Mouse (Mus musculus): ENCODE measurements around the gene Gm3238.
"Not testable (repeated sequence)": the region's sequence is repeated elsewhere in the genome, so short reads cannot be mapped to it uniquely, and the experiment has no call there.

Gene Gm3238

DNA sequence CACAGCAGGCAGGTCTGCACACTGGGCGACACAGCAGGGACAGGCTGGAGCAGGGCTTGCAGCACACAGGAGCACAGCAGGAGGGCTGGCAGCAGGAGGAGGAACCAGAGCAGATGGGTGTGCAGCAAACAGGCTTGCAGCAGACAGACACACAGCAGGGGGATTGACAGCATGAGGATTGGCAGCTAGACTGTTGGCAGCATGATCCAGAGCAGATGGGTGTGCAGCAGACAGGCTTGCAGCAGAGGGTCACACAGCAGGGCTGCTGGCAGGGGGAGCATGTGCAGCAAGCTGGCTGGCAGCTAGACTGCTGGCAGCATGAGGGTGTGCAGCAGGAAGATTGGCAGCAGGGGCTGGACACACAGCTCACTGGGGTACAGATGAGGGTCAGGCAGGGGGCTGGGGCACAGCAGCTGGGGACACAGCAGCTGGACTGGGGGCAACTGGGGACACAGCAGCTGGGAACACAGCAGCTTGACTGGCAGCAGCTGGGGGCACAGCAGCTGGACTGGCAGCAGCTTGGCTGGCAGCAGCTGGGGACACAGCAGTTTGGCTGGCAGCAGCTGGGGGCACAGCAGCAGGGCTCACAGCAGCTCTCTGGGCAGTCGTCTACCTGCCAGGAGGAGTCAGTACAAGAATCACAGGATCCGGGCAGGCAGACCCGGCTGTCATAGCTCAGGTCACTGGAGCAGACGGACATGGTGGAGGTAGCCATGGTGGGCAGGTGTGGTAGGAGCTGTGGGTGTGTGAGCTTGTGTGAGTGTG, 29.0 kb downstream of the Gm3238 start, which contains the start of gene Gm18596:
Gene Gm18596, minus strand, starts transcription at position 715 of the 765 bp plus-strand sequence.
- DNase-seq (ENCODE audit: low spot score): not testable (repeated sequence)

GRCm38 (mm10) chr10:77738929-77739328, 32.2 kb downstream of the Gm3238 start:
- DNase-seq (ENCODE audit: low spot score): no peak

- no peak for DNase-seq (ENCODE audit: low spot score)
These were observed 35.2 kb downstream of the Gm3238 start for GRCm38 (mm10) chr10:77735928-77736327.

DNA sequence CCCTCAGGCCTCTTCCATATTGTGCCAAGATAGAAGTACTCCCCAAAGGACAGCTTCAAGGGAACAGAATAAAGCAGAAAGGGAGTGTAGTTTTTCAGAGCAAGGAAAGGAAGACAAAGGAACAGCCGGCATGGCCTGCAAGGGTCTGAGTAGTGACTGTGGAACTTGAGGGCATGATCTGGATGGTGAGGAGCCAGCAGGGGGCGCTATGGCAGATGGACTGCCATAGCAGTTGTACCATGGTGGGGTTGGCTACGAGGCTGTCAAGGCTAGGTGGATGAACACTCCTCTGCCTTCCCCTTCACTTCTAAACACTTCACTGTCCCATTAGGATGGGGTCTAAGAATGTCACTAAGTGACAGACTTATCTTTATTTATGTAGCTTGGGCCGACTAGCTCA, 41.9 kb downstream of the Gm3238 start:
- no peak for DNase-seq (ENCODE audit: low spot score)

DNA sequence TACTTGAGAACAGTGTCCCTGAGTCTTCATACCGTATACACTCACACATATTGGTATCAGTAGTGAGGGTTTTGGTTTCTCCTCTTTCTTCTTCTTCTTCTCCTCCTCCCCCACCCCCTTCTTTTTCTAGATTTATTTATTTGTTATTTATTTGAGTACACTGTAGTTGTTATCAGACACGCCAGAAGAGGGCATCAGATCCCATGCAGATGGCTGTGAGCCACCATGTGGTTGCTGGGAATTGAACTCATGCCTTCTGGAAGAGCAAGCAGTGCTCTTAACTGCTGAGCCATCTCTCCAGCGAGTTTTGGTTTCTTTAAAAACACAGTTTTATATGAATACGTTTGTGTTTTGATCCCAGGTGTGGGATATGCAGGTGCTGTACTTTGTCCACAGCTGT, 42.8 kb downstream of the Gm3238 start:
- no peak for DNase-seq (ENCODE audit: low spot score)

DNA sequence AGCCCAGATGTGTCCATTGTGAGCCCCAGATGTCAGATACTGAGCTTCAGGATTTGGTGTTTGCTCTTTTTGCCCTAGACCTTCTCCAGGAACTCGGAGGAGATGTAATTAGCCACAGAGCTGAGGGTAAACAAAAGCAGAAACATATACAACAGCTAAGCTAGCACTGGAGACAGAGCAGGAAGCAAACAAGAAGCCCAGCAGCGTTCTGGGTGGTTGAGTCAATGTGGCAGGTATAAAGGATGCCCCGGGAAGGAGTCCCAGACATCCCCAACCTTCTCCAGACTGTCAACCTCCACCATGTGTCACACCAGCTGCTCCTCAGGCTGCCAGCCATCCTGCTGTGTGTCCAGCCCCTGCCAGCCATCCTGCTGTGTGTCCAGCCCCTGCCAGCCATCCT, 44.9 kb downstream of the Gm3238 start, which contains the start of gene Gm10100:
Gene Gm10100, plus strand, starts transcription at position 301 of the 400 bp plus-strand sequence.
- DNase-seq (ENCODE audit: low spot score): no peak

- no peak for DNase-seq (ENCODE audit: low spot score)
These were observed 46.3 kb downstream of the Gm3238 start for GRCm38 (mm10) chr10:77724855-77725254.

All from layer of hippocampus, adult 9-10 months (tissue).